Mouse (Mus musculus) heart, postnatal 25 days (tissue): Measurements from ENCODE around the gene Fer1l4. TPM values are rescaled to one million over a fixed set of nuclear protein-coding genes. Genes with fewer than 3 reads are reported as not detected.

Source experiments
- DNase-seq: peaks from one replicate; pipeline ENCODE4 v3.0.0; 2022; ENCODE audit warnings: low spot score
- intact Hi-C: fragments of 180-260 bp; cut with DNase I; formaldehyde crosslinking; loops from one replicate; pipeline ENCODE4 v1.15.1; 2025
- total RNA-seq, 2 experiments: library from RNA; stranded (reverse); gene quantifications; 2 replicates each; pipeline ENCODE4 v1.2.3; 2021

The Fer1l4 gene
- not detected for total RNA-seq

GRCm38 (mm10) chr2:156052816-156053215 is at the start of gene Fer1l4:
Fer1l4 (minus strand) TSS chr2:156052947.
- no peak for DNase-seq
- intact Hi-C loops, result no loop called here

- DNase-seq, result no peak
- intact Hi-C loops, result no loop called here
These were observed 39.2 kb upstream of the Fer1l4 start for GRCm38 (mm10) chr2:156091926-156092325.

- intact Hi-C loops, result no loop called here
- no peak for DNase-seq
These were observed 37.1 kb upstream of the Fer1l4 start for GRCm38 (mm10) chr2:156089799-156090198.

GRCm38 (mm10) chr2:156087391-156088110 is 34.8 kb upstream of the Fer1l4 start:
- DNase-seq, result no peak
- intact Hi-C loops, result no loop called here

- intact Hi-C loops, result no loop called here
- DNase-seq, result no peak
These were observed 31.8 kb upstream of the Fer1l4 start for GRCm38 (mm10) chr2:156084541-156084940.

GRCm38 (mm10) chr2:156080391-156080790 is 27.6 kb upstream of the Fer1l4 start:
- DNase-seq, result no peak
- intact Hi-C loops, result no loop called here

GRCm38 (mm10) chr2:156079674-156080073 is 26.9 kb upstream of the Fer1l4 start:
- intact Hi-C loops, result no loop called here
- no peak for DNase-seq

GRCm38 (mm10) chr2:156079183-156079560 is 26.4 kb upstream of the Fer1l4 start:
- no peak for DNase-seq
- intact Hi-C loops, result no loop called here

- DNase-seq, result no peak
- intact Hi-C loops, result no loop called here
These were observed 25.9 kb upstream of the Fer1l4 start for GRCm38 (mm10) chr2:156078421-156079182.

GRCm38 (mm10) chr2:156077461-156077860 is 24.7 kb upstream of the Fer1l4 start:
- DNase-seq, result no peak
- intact Hi-C loops, result no loop called here

- intact Hi-C loops, result no loop called here
- DNase-seq, result peak; percentile 42
These were observed 21.0 kb upstream of the Fer1l4 start for GRCm38 (mm10) chr2:156073725-156074124.

- no peak for DNase-seq
- intact Hi-C loops, result no loop called here
These were observed 18.5 kb upstream of the Fer1l4 start for GRCm38 (mm10) chr2:156071236-156071635.

- intact Hi-C loops, result no loop called here
- no peak for DNase-seq
These were observed 15.2 kb upstream of the Fer1l4 start for GRCm38 (mm10) chr2:156067916-156068315.

GRCm38 (mm10) chr2:156066126-156066525 is 13.4 kb upstream of the Fer1l4 start:
- no peak for DNase-seq
- intact Hi-C loops, result no loop called here

- intact Hi-C loops, result no loop called here
- peak; percentile 44 for DNase-seq
These were observed 12.6 kb upstream of the Fer1l4 start, which contains the start of gene Spag4 for GRCm38 (mm10) chr2:156065099-156066041. Spag4 (plus strand) TSS chr2:156065175.

- intact Hi-C loops, result no loop called here
- DNase-seq, result no peak
These were observed 4.8 kb downstream of the Fer1l4 start for GRCm38 (mm10) chr2:156047929-156048328.

- intact Hi-C loops, result no loop called here
- DNase-seq, result no peak
These were observed 9.8 kb downstream of the Fer1l4 start for GRCm38 (mm10) chr2:156042903-156043302.

- no peak for DNase-seq
- intact Hi-C loops, result no loop called here
These were observed 13.4 kb downstream of the Fer1l4 start for GRCm38 (mm10) chr2:156039390-156039789.

- intact Hi-C loops, result no loop called here
- no peak for DNase-seq
These were observed 27.3 kb downstream of the Fer1l4 start for GRCm38 (mm10) chr2:156025482-156025881.

GRCm38 (mm10) chr2:156021765-156022164 is 31.0 kb downstream of the Fer1l4 start:
- intact Hi-C loops, result no loop called here

More at GRCm38 (mm10) chr2:156021765-156022164, 31.0 kb downstream of the Fer1l4 start:
- DNase-seq, result no peak
